Mouse (Mus musculus): ENCODE data around the gene 2410004B18Rik. TPM values are rescaled to one million over a fixed set of nuclear protein-coding genes. Genes with fewer than 3 reads are reported as not detected.

The 2410004B18Rik gene
- total RNA-seq, 2 experiments from 2014 or later, result 14.3 to 17.9 TPM

Other genes starting within 250 kb of the 2410004B18Rik start
- 1 to 10 TPM; 4.8 to 5.7 TPM for gene Ddah1, start 179.3 kb upstream of the 2410004B18Rik start, total RNA-seq (2021)
- 1 to 10 TPM; 9.1 to 9.2 TPM for gene Bcl10, start 15.2 kb upstream of the 2410004B18Rik start, total RNA-seq (2021)
- gene Syde2, start 49.9 kb downstream of the 2410004B18Rik start, total RNA-seq (2021), result 1 to 10 TPM in 1 of 2 experiments, under 1 TPM in 1; 0.92 to 1.2 TPM
- not detected for gene Wdr63, start 170.1 kb downstream of the 2410004B18Rik start, total RNA-seq (2021)
- gene Mcoln3, start 179.4 kb downstream of the 2410004B18Rik start, total RNA-seq (2021), result not detected
- gene Mcoln2, start 211.8 kb downstream of the 2410004B18Rik start, total RNA-seq (2021), result under 1 TPM; 0.33 to 0.35 TPM